Mouse (Mus musculus) forebrain, embryonic 10.5 days (tissue): Measurements from ENCODE around the gene Hint2. TPM values are rescaled to one million over a fixed set of nuclear protein-coding genes. Genes with fewer than 3 reads are reported as not detected.

Experiments
- DNase-seq: peaks from one replicate; pipeline ENCODE4 v3.0.0-alpha.2; 2017; ENCODE audit warnings: low spot score; ENCODE audit errors: extremely low spot score
- H3K27ac ChIP-seq: fragments of 300-500 bp; sonication (generic); 2 replicates; pipeline ENCODE4 v1.5.1; 2016; ENCODE audit warnings: mild to moderate bottlenecking
- H3K27me3 ChIP-seq: fragments of 300-500 bp; sonication (generic); 2 replicates; pipeline ENCODE4 v1.6.1; 2016; ENCODE audit warnings: mild to moderate bottlenecking; ENCODE audit not compliant: poor library complexity, severe bottlenecking
- H3K36me3 ChIP-seq: fragments of 300-500 bp; sonication (generic); replicated peaks from 2 replicates; pipeline ENCODE4 v1.6.1; 2016; ENCODE audit warnings: mild to moderate bottlenecking, moderate library complexity
- H3K4me1 ChIP-seq: fragments of 300-500 bp; sonication (generic); 2 replicates; pipeline ENCODE4 v1.6.1; 2016
- H3K4me3 ChIP-seq: fragments of 300-500 bp; sonication (generic); 2 replicates; pipeline ENCODE4 v1.5.1; 2016; ENCODE audit warnings: mild to moderate bottlenecking, moderate library complexity
- H3K9me3 ChIP-seq: fragments of 300-500 bp; sonication (generic); 2 replicates; pipeline ENCODE4 v1.6.1; 2016; ENCODE audit warnings: mild to moderate bottlenecking, moderate library complexity
- WGBS: fragments of 180-500 bp; shearing (Covaris S2); methylation state at CpG from one replicate; pipeline ENCODE4 v1.1.7; 2016; 5-methylcytosine and 5-hydroxymethylcytosine counted together
- polyA plus RNA-seq: library from polyadenylated mRNA; unstranded; fragments of >200 nt; fragmentation: Nextera tagmentation; extraction: Ambion mirVana; gene quantifications from 2 replicates; pipeline ENCODE4 v1.2.1, GENCODE M21; 2016

Hint2 gene
- polyA plus RNA-seq, 1 experiment from 2014 or later: 69.7 TPM

GRCm38 (mm10) chr4:43649783-43650182 is 6.5 kb downstream of the Hint2 start:
- peaks cover 9% of the 10 kb centered on the region for H3K9me3 ChIP-seq
- H3K4me1 ChIP-seq: peaks cover 14% of the 10 kb centered on the region
- WGBS: 89% methylated on average over 3 of the region's 3 CpGs
- no peak overlapping the region for H3K4me3 ChIP-seq
- no peak for DNase-seq
- no peak overlapping the region for H3K27ac ChIP-seq
- peaks cover 15% of the 10 kb centered on the region for H3K36me3 ChIP-seq
- H3K27me3 ChIP-seq: no peaks in the 10 kb centered on the region

GRCm38 (mm10) chr4:43640491-43640890 is 15.8 kb downstream of the Hint2 start:
- no peak overlapping the region for H3K4me3 ChIP-seq
- no peaks in the 10 kb centered on the region for H3K27me3 ChIP-seq
- 0 out of 2 replicates have a peak, but pooled peaks cover 4% of the 10 kb centered on the region for H3K4me1 ChIP-seq
- 80% methylated on average over 6 of the region's 6 CpGs for WGBS
- no peak overlapping the region for H3K27ac ChIP-seq
- no peak for DNase-seq
- H3K36me3 ChIP-seq: no peaks in the 10 kb centered on the region
- no peaks in the 10 kb centered on the region for H3K9me3 ChIP-seq

DNA sequence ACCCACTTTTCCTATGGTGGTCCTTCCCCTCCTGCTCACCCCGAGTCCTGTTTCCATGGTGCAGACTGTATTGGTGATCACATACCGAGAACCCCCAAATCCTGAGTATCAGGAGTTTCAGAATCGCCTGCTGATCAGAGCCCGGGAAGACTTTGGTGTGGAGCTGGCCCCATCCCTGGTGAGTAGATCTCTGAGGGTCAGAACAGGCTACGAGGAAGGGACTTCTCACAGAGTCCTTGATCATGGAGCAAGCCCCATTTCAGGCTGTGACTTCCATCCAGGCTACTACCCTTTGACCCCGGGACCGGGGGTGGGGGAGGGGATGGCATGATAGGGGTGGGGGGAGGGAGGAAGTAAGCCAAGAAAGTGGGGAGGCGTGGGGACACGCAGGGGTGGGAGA is 16.2 kb downstream of the Hint2 start:
- DNase-seq: peak; percentile 11
- H3K27me3 ChIP-seq: no peaks in the 10 kb centered on the region
- no peaks in the 10 kb centered on the region for H3K36me3 ChIP-seq
- H3K4me3 ChIP-seq: no peak overlapping the region
- 80% methylated on average over 9 of the region's 9 CpGs for WGBS
- no peaks in the 10 kb centered on the region for H3K9me3 ChIP-seq
- 0 out of 2 replicates have a peak, but pooled peaks cover 4% of the 10 kb centered on the region for H3K4me1 ChIP-seq
- H3K27ac ChIP-seq: no peak overlapping the region

- 75% methylated on average over 6 of the region's 6 CpGs for WGBS
- H3K9me3 ChIP-seq: no peaks in the 10 kb centered on the region
- no peak overlapping the region for H3K27ac ChIP-seq
- H3K4me1 ChIP-seq: peaks cover 22% of the 10 kb centered on the region
- H3K36me3 ChIP-seq: no peaks in the 10 kb centered on the region
- no peak overlapping the region for H3K4me3 ChIP-seq
- peaks cover 21% of the 10 kb centered on the region for H3K27me3 ChIP-seq
- peak; percentile 7 for DNase-seq
Measured at GRCm38 (mm10) chr4:43636751-43637150, 19.5 kb downstream of the Hint2 start.

DNA sequence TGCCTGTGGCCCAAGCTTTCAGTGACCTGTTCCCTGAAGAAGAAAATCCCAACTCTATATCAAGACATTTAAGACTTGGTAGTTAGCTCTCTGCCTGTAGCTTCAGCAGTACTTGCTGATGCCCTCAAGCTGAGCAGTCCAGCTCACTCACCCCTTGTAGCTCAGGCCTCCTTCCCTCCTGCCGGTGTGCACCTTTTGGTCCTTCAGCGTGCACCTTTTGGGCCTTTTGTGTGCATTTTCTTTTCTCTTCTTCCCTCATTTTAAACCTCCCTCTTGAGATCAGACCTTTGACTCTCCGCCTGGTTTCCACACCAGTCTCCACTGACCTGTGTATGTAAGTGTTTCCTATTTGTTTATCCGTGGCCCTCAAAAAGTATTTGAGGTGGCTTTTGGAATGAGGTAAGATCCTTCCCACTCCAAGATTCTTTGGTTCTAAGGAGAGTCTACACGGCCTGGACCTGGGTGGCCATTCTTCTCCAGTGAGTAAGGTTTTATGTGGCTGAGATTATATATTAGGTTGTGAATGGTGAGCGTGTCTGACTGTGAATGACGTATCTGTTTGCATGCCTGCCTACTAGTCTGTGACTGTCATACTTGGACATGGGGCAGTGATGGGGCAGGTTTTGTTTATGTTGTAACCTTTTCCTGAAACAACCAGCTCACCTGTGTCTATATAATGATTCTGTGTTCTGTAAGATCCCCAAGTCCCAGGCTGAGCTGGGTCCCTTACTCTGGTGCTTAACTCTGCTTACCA is 21.5 kb downstream of the Hint2 start:
- Histone ChIP-seq H3K4me3 (no peak overlapping the region), H3K36me3 (no peaks in the 10 kb centered on the region), H3K27me3 (peaks cover 36% of the 10 kb centered on the region), H3K27ac (no peak overlapping the region), H3K4me1 (peaks cover 41% of the 10 kb centered on the region), H3K9me3 (no peaks in the 10 kb centered on the region)
- DNase-seq: peak; percentile 7
- 90% methylated on average over 7 of the region's 7 CpGs for WGBS

GRCm38 (mm10) chr4:43633736-43634135 is 22.5 kb downstream of the Hint2 start:
- H3K27ac ChIP-seq: 0 out of 2 replicates have a peak overlapping the region, but pooled peaks have one; percentile 11
- peaks cover 36% of the 10 kb centered on the region for H3K27me3 ChIP-seq
- peaks cover 48% of the 10 kb centered on the region for H3K4me1 ChIP-seq
- no peaks in the 10 kb centered on the region for H3K9me3 ChIP-seq
- WGBS: 93% methylated on average over 2 of the region's 2 CpGs
- DNase-seq: no peak
- H3K36me3 ChIP-seq: no peaks in the 10 kb centered on the region
- no peak overlapping the region; the same call in 1 of the 2 replicates for H3K4me3 ChIP-seq

DNA sequence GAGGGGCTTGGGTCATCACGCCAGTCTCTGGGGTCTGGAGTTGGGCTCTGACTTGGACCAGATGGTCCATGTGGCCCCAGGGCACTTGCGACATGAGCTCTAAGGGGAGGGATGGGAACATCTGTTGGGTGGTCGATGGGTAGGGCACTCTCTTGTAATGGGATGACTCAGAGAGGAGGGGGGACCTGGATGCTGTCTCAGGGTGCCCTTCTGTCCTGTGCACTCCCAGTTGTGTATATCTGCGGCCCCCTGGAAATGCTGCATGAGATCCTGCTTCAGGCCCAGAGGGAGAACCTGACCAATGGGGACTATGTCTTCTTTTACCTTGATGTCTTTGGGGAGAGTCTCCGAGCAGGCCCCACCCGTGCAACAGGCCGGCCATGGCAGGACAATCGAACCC is 23.0 kb downstream of the Hint2 start:
- no peaks in the 10 kb centered on the region for H3K36me3 ChIP-seq
- no peak overlapping the region; the same call in 1 of the 2 replicates for H3K4me3 ChIP-seq
- no peaks in the 10 kb centered on the region for H3K9me3 ChIP-seq
- 0 out of 2 replicates have a peak overlapping the region, but pooled peaks have one; percentile 11 for H3K27ac ChIP-seq
- peak; percentile 13 for DNase-seq
- H3K4me1 ChIP-seq: peaks cover 48% of the 10 kb centered on the region
- 77% methylated on average over 8 of the region's 8 CpGs for WGBS
- H3K27me3 ChIP-seq: peaks cover 36% of the 10 kb centered on the region

DNA sequence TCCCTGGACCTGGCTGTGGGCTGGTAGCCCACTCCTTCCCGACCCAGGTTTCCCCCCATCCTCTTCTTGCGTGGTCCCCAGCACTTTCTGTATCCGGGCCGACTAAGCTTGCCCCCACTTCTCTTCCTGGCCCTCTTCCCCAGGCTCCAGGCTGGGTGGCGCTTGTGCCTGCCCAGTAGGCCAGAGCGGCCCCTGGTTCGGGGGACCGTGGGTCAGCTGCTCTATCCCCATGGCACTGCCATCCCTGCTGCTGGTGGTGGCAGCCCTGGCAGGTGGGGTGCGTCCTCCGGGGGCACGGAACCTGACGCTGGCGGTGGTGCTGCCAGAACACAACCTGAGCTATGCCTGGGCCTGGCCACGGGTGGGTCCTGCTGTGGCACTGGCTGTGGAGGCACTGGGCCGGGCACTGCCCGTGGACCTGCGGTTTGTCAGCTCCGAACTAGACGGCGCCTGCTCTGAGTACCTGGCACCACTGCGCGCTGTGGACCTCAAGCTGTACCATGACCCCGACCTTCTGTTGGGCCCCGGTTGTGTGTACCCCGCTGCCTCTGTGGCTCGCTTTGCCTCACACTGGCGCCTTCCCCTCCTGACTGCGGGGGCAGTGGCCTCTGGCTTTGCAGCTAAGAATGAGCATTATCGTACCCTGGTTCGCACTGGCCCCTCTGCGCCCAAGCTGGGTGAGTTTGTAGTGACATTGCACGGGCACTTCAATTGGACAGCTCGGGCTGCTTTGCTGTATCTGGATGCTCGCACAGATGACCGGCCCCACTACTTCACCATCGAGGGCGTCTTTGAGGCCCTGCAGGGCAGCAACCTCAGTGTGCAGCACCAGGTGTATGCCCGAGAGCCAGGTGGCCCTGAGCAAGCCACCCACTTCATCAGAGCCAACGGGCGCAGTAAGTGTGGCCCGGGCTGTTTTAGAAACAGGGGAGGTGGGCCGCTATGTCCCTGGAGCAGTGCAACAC is 24.0 kb downstream of the Hint2 start:
- Histone ChIP-seq H3K27ac (peak overlapping the region; percentile 90), H3K4me1 (peaks cover 48% of the 10 kb centered on the region), H3K27me3 (peaks cover 36% of the 10 kb centered on the region), H3K9me3 (no peaks in the 10 kb centered on the region), H3K4me3 (peak overlapping the region; percentile 79), H3K36me3 (no peaks in the 10 kb centered on the region)
- DNase-seq: peak; percentile 14
- 42% methylated on average over 42 of the region's 42 CpGs for WGBS

DNA sequence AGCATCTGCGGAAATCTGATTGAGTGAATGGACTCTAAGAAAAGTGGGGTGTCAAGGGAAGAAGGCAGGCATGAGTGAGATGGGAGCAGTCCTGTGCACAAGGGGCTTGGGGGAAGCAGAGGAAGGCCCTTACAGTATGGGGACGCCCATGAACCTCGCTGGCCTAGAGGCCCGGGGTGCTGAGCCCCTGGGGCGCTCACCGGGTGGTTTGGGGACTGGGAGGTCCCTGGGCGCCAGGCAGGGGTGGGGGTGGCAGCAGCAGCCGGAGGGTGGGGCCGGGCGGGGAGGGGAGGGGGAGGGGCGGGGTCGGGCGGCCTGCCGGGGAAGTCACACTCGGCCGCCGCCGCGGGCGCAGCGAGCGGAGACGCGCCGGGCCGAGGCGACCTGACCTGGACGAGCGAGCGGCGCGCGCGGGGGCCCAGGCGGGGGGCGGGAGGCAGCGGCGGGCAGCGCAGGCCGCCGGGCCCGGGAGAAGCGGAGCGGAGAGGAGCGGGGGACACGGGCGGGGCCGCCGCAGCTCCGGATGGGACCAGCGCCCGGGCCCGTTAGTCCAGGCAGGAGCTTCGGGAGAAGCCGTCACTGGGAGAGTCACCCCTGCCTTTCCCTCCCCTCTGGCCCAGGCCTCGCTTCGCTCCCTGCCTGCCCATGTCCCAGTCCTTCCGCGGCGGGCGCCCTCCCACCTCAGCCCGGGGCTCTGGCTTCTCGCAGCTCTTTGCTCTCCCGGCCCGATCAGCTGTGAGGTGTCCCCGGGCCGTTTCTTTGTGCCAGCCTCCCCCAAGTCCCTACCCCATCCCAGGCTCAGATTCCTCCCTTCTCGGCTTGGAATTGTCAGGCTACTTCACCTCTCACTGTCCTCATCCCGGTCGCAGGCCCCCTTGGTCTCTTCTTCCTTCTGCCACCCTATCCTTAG is 25.0 kb downstream of the Hint2 start, which contains the start of gene Npr2:
Npr2 (plus strand) TSS at position 890 of the 910 bp plus-strand sequence.
- peaks cover 48% of the 10 kb centered on the region for H3K4me1 ChIP-seq
- H3K36me3 ChIP-seq: no peaks in the 10 kb centered on the region
- peak within 1 kb of the TSS; percentile 79 for H3K4me3 ChIP-seq
- DNase-seq: peak; percentile 55
- H3K27ac ChIP-seq: peak within 1 kb of the TSS; percentile 90
- WGBS: under 1% methylated on average over 33 of the region's 70 CpGs
- H3K9me3 ChIP-seq: peaks cover 4% of the 10 kb centered on the region; the same call in 1 of the 2 replicates
- peaks cover 36% of the 10 kb centered on the region for H3K27me3 ChIP-seq

GRCm38 (mm10) chr4:43630671-43631045 is 25.6 kb downstream of the Hint2 start:
- Histone ChIP-seq H3K4me3 (peak overlapping the region; percentile 79), H3K9me3 (peaks cover 10% of the 10 kb centered on the region), H3K27me3 (peaks cover 36% of the 10 kb centered on the region), H3K27ac (peak overlapping the region; percentile 90), H3K36me3 (no peaks in the 10 kb centered on the region), H3K4me1 (peaks cover 44% of the 10 kb centered on the region)
- DNase-seq: no peak
- WGBS: 21% methylated on average over 5 of the region's 5 CpGs

GRCm38 (mm10) chr4:43630030-43630581 is 26.2 kb downstream of the Hint2 start:
- peaks cover 15% of the 10 kb centered on the region for H3K9me3 ChIP-seq
- WGBS: 7% methylated on average over 5 of the region's 5 CpGs
- peaks cover 36% of the 10 kb centered on the region for H3K27me3 ChIP-seq
- no peak overlapping the region for H3K27ac ChIP-seq
- peak overlapping the region; percentile 79 for H3K4me3 ChIP-seq
- no peaks in the 10 kb centered on the region for H3K36me3 ChIP-seq
- peak; percentile 78 for DNase-seq
- peaks cover 44% of the 10 kb centered on the region for H3K4me1 ChIP-seq
